Mouse (Mus musculus) right cerebral cortex, postnatal 4 days (tissue): ENCODE results near the gene Ttc30b.
"Not testable (repeated sequence)": the region's sequence is repeated elsewhere in the genome, so short reads cannot be mapped to it uniquely, and the experiment has no call there.

Experiments
- DNase-seq: peaks from one replicate; pipeline ENCODE4 v3.0.0-alpha.2; 2022

Ttc30b gene

DNA sequence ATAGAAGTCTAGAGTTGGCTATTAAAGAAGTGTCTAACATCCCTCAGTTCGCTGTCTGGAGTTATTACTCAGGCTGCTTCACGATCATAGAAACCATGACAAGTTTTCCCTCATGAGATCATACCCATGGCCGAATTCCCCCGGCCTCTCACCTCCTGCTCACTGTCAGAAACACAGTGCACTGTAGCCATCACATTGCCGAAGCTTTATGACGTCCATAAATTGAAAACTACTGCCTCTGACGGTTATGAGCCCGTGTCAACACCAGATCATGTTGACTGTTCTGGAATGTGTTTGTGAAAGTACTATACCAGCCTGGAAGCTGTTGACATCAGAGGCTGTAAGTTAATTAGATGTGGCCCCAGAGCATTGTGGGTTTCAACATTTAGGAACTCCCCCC is 12.3 kb upstream of the Ttc30b start:
- DNase-seq: no peak

DNA sequence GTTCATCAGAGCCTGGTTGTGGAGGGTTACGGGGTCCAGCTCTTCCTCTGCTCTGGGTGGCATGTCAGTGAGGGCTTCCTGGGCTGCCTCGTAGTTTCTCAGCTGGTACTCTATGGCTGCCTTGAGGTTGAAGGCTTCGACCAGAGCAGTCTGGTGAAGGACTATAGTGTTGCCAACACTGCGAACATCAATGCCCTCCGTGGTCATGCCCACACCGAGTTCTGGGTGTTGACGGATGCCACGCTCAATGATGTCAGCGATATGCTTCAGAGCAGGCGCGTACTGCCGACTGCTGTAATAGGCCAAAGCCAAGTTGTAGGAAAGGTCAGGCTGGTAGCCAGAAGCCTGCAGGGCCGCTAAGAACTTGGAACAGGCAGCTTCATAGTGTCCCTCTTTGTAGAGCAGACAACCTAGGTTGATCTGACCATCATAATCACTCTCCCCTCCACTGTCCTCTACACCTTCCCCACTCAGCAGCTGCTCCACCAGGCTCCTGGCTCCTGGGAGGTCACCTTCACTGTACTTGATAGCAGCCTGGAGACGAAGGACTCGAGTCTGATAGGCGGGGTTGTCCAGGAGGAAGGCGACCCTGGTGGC is 767 bp downstream of the Ttc30b start:
- DNase-seq: not testable (repeated sequence)

DNA sequence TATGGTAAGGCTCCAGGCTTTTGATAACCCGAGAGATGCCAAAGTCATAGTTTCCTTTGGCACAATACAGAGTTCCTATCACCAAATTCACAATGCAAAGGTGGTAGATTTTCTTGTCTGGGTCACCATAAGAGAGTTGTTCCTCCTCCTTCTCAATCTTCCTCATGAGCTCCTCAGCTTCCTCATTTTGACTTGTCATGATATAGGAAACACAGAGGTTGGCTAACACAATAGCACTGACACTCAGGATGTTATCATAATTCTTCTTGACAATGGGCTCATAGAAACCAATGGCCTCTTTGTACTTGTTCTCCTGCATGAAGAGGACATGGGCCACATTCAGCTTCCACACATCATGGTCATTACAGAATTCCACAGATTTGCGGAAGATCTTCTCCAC is 1.7 kb downstream of the Ttc30b start:
- DNase-seq: not testable (repeated sequence)

DNA sequence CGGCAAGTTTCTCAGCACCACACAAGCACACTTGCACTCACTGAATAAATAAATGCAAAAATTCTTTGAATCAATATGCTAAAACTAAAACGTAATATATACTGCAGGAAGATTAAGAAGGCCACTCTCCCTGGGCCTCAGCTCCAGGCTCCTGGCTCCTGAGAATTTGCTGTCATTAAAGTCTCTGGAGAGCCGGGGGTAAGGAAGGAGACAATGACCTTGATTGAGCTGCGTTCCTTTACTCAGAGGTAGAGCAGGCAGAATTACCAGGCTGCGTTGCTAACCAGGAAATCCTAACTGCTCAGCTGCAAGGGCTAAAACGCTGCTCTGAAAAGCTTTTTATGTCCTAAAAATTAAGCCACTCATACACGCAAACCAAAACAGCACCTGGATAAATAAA is 4.8 kb downstream of the Ttc30b start:
- DNase-seq: no peak

DNA sequence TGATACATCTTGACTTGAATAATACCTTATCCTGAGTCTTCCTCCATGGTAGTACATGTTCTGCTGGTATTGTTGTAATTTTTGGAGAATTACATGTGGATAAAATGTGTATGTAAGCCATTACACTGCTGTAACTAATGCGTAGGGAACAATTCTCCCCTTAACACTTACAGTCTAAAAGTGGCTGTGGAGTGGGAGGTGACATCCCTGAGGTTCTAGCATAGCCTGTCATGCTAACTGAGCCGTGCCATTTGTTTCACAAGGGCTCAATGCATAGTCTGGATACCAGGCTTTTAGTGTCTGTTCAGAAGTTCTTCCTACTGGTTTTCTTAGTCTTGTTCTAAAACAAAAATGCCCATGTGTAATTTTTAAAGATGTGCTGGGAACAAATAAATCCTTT is 7.4 kb downstream of the Ttc30b start:
- no peak for DNase-seq

DNA sequence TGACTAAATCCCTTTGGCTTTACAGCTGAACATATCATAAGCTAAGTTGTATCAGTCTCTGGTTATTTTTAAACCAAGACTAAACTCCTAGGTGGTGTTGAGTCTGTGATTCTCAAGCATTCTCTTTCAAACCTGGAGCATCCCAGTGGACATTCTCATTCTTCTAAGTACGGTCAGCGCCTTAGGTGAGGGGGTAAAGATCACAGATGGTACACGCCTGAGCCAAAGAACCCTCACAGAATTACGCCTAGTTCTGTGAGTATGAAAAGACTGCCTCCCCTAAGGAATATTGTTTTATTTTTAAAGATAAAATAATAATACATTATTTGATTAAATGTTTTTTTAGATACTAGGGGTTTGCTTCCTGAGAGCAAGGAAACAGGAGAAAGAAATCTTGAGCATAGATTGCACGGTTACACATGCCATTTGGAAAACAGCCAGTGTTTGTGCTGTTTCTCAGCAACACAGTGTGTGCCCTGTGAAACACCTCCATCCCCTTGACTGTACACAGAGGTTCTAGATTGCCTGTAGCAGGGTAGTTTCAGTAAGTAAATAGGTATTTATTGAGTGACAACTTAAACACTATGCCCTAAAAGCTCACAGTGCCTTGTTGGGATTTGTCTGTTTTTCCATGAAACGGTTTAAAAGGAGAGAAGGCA is 8.5 kb downstream of the Ttc30b start:
- DNase-seq: no peak

DNA sequence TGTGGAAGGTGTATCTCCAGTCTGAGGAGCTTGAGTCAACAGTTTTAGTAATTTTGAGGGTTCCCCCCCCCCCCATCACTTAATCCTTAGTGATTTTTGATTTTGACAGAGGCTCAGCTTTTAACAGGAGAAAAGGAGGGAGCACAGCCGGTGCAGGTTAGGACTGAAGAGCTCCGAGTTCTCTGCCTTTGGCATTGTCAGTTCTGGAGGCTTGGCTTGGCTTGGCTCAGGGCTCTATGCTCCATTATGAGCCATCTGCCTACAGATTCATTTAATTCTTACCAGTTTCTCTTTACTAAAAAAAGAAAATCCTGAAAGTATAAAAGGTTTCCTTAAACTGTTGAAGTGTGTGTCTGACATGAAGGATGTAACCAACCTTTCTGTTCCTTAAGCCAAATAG is 9.2 kb downstream of the Ttc30b start:
- no peak for DNase-seq

DNA sequence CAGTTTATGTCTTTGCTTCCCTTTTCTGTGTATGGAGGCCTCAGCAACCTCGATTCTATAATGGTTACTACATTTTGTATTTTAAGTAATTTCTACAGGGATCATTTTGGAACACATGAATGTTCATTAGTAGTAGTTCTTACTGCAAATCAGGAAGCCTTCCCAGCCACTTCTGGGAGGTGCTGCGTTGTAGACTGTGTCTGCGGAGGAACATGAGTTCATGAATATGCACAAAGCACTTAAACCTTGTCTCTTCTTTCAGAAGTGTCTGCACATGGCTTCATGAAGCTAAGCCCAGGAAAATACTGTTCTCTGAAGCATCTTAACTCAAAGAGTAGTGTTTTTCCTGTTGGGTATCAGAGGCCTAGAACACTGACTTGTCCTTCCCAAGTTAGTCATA is 10.4 kb downstream of the Ttc30b start:
- no peak for DNase-seq

DNA sequence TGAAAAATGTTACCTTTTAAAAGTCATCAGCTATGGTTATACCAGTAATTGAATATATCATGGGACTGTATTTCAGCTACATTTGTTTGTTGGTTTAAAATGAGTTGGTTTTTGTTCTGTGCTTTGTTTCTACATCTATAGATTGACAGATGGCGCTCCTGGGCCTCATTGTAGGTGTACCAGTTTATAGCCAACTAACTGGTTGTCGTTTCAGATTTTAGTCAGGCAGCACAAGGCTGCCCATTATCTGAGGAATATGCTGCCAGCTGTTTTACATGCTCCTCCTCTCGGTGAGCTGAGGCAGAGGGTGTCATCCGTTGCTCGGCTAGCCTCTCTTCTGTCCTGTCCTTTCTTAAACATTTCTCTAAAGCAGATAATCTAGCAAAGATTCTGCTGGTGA is 12.3 kb downstream of the Ttc30b start:
- no peak for DNase-seq

DNA sequence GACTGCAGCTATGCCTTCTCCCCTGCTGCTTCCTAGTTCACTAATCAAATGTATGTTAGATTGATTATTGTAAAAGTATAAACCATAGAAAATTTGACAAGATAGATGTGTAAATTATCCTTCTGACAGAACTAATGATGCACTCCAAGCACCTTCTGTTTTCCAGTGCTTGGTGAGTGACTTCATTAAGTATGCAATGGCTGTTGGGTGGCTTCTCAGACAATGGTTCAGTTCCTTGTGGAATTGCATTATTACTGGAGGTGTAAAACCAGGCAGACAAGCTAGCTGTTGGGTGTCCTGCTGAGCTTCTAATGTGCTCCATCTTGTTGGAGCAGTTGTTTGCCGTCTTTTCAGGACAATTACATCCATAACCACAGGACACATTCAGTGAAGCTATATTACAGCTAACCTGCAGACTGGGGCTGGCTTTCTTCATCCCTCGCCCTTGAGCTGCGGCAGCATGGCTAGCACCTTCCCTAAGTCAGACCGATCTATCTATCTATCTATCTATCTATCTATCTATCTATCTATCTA is 14.5 kb downstream of the Ttc30b start:
- DNase-seq: no peak

DNA sequence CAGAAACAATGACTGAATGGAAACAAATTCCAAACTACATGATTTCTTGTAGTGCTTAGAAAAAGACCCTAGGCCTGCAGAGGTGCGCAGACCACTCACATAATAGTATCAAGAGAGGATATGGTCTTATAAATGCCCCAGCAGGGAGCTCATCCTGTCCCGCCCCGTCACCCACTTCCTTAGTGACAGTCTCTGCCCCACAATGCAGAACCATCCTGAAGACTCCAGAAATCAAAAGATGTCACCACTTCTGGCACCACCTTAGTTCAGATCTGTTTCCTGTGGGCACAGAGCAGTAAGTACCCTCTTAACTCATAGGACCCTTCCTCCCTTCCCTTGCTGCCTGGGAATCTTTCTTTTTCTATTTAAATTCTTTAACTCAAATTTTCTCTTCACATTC is 23.3 kb downstream of the Ttc30b start:
- no peak for DNase-seq

DNA sequence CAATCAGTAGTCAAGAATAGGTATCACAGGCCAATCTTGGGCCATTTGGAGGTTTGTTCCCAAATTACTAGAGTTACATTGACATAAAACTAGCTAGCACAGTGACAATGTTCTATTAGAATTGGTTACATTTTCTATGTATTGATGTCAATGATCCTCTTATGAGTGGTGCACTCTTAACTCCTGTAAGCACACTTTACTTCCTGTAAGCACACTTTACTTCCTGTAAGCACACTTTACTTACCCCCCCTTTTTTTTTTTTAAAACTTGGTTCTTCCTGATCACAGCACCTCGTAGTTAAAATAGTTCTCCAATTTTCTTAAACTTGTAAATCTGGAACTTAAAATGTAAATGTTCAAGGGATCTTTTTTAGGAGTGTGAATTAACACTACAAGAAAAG is 31.2 kb downstream of the Ttc30b start:
- no peak for DNase-seq

DNA sequence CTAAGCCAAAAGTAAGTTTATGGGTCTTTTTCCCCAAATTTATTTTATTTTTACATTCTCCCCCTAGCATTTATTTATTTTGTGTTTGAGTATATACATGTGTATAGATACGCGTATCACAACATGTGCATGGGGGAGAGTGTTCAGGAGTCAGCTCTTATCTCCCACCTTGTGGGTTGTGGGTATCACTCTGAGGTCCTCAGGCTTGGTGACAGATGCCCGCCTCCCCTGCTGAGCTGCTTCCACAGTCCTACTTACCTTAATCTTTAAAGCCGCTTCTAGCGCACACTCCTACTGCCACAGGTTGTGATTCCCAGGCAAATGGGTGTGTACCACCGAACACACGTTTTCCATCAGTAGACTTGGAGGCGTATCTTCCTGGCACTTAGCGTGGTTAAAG is 36.5 kb downstream of the Ttc30b start:
- no peak for DNase-seq

DNA sequence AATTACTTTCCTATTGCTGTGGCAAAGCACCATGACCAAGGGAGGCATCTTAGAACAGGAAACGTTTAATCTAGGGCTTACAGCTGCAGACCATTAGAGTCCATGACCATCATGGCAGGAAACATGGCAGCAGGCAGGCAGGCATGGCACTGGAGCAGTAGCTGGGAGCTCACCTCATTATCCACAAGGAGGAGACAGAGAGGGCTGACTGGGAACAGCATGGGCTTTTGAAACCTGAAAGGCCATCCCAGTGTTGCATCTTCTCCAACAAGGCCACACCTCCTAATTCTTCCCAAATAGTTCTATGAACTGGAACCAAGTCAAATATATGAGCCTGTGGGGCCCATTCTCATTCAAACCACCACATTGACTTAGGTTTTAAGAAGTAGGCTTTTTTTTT is 38.1 kb downstream of the Ttc30b start:
- DNase-seq: no peak

DNA sequence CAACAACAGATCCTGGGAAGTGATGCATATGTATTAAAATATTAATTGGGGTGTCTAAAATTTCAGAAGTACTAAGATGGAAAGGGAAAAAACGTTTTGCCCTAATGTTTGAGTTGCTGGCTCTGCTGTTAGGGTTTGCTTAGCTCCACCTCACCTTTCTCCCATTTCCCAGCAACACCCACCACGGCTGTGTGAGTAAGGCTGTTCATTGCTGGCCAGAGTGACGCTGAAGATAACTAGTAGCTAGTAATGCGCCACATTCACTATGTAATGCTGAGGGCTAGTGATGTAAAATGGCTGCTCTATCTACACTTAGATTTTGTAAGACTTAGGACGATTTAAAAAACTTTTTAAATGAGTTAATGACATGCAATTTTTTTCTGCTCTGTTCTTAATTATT is 42.7 kb downstream of the Ttc30b start:
- DNase-seq: no peak

DNA sequence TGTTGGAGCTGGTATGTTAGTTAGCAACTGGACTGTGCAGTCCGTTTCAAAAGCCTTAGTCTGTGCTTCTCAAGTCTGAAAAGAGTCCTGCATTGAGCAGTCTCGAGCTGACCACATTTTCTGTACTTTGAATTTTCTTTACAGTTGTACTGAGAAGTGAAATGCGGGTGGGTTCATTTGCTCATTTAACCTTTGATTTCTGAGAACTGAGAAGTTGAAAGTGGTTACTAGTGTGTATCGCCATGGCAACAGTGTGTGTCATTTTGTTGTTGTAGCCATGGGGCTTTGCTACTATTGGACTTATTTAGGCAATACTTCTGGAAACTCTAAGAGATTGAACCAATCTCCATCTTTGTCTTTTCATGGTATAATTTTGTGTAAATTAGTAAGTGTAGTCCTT is 46.4 kb downstream of the Ttc30b start:
- DNase-seq: no peak
